Mouse (Mus musculus): Measurements from ENCODE around the gene Pgap2. TPM values are rescaled to one million over a fixed set of nuclear protein-coding genes. Genes with fewer than 3 reads are reported as not detected.

Pgap2 gene
- polyA plus RNA-seq (2012; rRNA removed; ENCODE audit: low replicate concordance), result 82.8 and 130 TPM in 2 replicates

GRCm38 (mm10) chr7:102209756-102210721, at the start of gene Pgap2, which contains the start of gene Nup98:
TSS of gene Pgap2 (plus strand) at chr7:102210208.
TSS of gene Nup98 (minus strand) at chr7:102210176.

GRCm38 (mm10) chr7:102255954-102256353, 45.9 kb downstream of the Pgap2 start, which contains the start of gene Rhog:
TSS of gene Rhog (minus strand) at chr7:102256054.

GRCm38 (mm10) chr7:102267601-102268394, 57.8 kb downstream of the Pgap2 start, which contains the start of gene Stim1:
TSS of gene Stim1 (plus strand) at chr7:102267806.

Other genes with a start within 250 kb of the Pgap2 start
- gene Il18bp, start 191.5 kb upstream of the Pgap2 start, polyA plus RNA-seq (2012; rRNA removed; ENCODE audit: low replicate concordance), result 15.3 and 21.4 TPM in 2 replicates
- 40.8 and 63.7 TPM in 2 replicates for gene Rnf121, start 144.7 kb upstream of the Pgap2 start, polyA plus RNA-seq (2012; rRNA removed; ENCODE audit: low replicate concordance)
- gene Xndc1, start 144.7 kb upstream of the Pgap2 start, polyA plus RNA-seq (2012; rRNA removed; ENCODE audit: low replicate concordance), result 17.6 and 38.4 TPM in 2 replicates
- 2.3 and 5.2 TPM in 2 replicates for gene Xntrpc, start 144.5 kb upstream of the Pgap2 start, polyA plus RNA-seq (2012; rRNA removed; ENCODE audit: low replicate concordance)
- 0.62 TPM in 1 of 2 replicates, not detected in the other for gene Trpc2, start 127.1 kb upstream of the Pgap2 start, polyA plus RNA-seq (2012; rRNA removed; ENCODE audit: low replicate concordance)
- 0.32 TPM in 1 of 2 replicates, not detected in the other for gene Art1, start 108.5 kb upstream of the Pgap2 start, polyA plus RNA-seq (2012; rRNA removed; ENCODE audit: low replicate concordance)
- gene Art5, start 100.7 kb upstream of the Pgap2 start, polyA plus RNA-seq (2012; rRNA removed; ENCODE audit: low replicate concordance), result 0.53 and 0.95 TPM in 2 replicates
- 0.09 TPM in 1 of 2 replicates, not detected in the other for gene Chrna10, start 93.4 kb upstream of the Pgap2 start, polyA plus RNA-seq (2012; rRNA removed; ENCODE audit: low replicate concordance)
- 14.6 and 24.5 TPM in 2 replicates for gene Nup98, start within 50 bp of the Pgap2 start, polyA plus RNA-seq (2012; rRNA removed; ENCODE audit: low replicate concordance)
- 80.6 and 108 TPM in 2 replicates for gene Rhog, start 45.8 kb downstream of the Pgap2 start, polyA plus RNA-seq (2012; rRNA removed; ENCODE audit: low replicate concordance)
- 62.2 and 89.1 TPM in 2 replicates for gene Stim1, start 57.6 kb downstream of the Pgap2 start, polyA plus RNA-seq (2012; rRNA removed; ENCODE audit: low replicate concordance)
- gene Rrm1, start 231.5 kb downstream of the Pgap2 start, polyA plus RNA-seq (2012; rRNA removed; ENCODE audit: low replicate concordance), result 5.9 and 22.5 TPM in 2 replicates

Measured in subcutaneous adipose tissue, adult 2 months (tissue).